Mouse (Mus musculus) erythroid progenitor cell, adult 5-6 weeks (primary cell): Measurements from ENCODE around the gene Dcxr. TPM values are rescaled to one million over a fixed set of nuclear protein-coding genes. Genes with fewer than 3 reads are reported as not detected.
A peak's percentile ranks its signal among the peaks of the same experiment; 100 is the strongest.

Experiments
- ATAC-seq: replicated peaks from 2 replicates; pipeline ENCODE4 v1.8.0; 2016; ENCODE audit warnings: moderate number of reproducible peaks, mild to moderate bottlenecking, moderate TSS enrichment, inconsistent platforms; ENCODE audit not compliant: poor library complexity, low FRiP score, severe bottlenecking
- total RNA-seq, 2 experiments: library from RNA; stranded (forward) in 1 of 2; stranded (reverse) in 1 of 2; fragments of 150-400 nt in 1 of 2; fragments of 186-747, 209-891 nt in 1 of 2; gene quantifications; 2 replicates each; pipeline versions ENCODE4 v1.2.3 to v1.2.4; 2015 to 2017; ENCODE audit warnings: low replicate concordance in 2 of 2

Gene Dcxr
- total RNA-seq, 2 experiments from 2014 or later, result not detected

DNA sequence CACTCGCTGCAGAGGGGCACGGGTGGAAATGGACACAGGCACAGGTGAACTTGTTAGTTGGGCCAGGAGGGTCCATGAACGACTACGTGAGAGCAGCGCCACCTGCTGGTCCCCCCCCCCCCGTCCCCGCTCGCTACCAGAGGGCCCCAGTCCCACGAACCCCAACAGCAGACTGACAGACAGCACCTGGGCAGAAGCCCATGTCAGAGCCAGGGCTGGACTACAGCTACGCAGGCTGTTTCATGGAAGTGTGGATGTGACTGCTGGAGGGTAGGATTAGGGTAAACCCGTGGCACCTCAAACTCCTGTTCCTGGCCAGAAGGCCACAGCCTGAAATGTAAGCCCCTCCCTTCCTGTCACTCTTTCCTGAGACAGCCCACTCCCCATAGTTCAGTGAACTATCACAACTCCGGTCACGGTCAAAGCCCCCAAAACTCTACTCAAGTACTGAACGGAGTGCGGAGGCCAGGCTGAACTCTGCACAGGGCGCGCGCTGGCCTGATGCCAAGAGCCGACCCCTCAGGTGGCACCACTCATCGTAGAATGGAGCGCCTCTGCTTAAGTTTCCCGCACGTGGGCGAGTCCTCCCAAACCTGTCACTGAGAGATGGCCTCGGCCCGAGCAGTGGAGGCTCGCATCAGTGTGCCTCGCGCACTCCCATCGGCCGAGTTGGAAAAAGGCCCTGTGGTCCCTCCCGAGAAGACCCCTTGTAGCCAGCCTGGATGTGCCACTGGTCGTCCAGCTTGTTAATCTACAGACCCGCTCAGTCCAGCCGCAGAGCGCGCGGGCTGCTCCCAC, 14.1 kb downstream of the Dcxr start:
- ATAC-seq, result peak; percentile 16

- no peak for ATAC-seq
Observed at GRCm38 (mm10) chr11:120711980-120712604, 15.0 kb downstream of the Dcxr start.

DNA sequence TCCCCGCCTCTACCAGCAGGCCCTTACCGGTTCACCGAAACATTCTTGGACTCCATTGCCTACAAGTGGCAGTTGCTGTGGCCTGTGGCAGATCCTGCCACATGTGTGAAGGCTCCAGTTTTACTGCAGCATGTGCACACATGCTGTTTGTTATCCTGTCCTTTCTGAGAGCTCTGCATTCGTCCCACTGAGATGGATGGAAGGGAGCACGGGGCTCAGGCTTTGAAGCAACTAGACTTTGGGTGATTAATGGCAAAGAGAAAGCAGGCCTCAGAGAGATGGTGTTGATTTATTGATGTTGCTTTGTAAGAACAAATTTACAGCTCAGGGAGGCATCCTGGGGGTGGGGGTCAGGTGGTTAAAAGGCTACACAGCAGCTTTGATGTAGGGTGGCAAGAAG, 16.4 kb downstream of the Dcxr start:
- no peak for ATAC-seq

- ATAC-seq, result no peak
Observed at GRCm38 (mm10) chr11:120709551-120709950, 17.5 kb downstream of the Dcxr start.

- no peak for ATAC-seq
Observed at GRCm38 (mm10) chr11:120707969-120708368, 19.1 kb downstream of the Dcxr start.

- no peak for ATAC-seq
Observed at GRCm38 (mm10) chr11:120707225-120707624, 19.9 kb downstream of the Dcxr start.

DNA sequence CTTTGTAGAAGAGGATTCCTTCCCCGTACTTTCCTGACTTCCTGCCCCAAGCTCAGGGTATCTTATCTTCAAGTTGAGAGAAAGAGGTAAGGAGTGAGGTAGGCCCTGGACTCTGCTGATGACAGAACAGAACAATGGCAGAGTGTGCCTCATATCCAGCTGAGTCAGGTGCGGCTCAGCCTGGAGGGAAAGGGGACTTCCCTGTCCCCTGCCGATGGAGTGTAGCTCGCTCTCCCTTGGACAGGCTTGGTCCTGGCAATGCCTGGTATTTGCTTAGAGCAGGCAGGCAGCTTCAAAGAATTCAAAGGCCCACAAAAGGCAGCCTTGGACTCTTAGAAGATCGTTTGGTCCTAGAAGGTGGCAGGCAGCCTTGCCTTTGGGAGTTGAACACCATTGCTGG, 21.0 kb downstream of the Dcxr start:
- no peak for ATAC-seq

DNA sequence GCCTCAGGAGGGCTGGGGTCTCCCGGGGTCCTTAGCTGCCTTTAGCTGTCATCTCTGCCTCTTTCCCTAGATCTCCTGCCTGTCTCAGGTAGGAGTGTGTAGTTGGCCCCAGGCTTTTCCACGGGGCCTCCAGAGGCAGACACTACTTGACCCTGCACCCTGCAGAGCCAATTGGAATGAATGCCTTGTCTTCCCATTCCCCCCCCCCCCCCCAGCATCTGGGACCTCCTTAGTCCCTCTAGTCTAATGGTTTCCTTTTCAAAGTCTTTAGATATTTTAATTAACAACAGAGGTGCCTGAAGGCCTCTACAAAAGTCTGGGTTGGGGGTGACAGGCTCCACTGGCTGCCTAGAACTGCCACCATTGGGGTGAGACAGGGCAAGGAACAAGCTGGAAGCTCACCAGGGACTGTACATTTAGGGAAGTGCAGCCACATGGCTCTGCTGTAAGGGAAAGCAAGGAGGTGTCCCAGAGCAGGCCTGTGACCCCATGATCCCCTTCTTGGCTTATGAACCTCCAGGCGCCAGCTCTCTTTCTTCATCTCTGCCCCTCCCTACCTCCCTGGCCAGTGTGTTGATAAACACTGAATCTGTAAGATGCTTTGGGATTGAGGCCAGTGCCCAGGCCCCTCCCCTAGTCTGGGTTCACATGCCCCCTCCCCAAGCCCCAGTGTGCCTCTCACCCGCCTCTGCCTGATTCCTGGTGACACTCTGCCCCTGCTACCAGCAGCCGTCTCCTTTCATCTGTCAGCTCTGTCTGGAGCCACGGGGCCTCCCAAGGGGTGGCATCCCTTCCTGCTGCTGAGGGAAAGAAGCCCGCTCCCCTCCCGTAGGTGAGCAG, 22.4 kb downstream of the Dcxr start:
- ATAC-seq, result no peak

DNA sequence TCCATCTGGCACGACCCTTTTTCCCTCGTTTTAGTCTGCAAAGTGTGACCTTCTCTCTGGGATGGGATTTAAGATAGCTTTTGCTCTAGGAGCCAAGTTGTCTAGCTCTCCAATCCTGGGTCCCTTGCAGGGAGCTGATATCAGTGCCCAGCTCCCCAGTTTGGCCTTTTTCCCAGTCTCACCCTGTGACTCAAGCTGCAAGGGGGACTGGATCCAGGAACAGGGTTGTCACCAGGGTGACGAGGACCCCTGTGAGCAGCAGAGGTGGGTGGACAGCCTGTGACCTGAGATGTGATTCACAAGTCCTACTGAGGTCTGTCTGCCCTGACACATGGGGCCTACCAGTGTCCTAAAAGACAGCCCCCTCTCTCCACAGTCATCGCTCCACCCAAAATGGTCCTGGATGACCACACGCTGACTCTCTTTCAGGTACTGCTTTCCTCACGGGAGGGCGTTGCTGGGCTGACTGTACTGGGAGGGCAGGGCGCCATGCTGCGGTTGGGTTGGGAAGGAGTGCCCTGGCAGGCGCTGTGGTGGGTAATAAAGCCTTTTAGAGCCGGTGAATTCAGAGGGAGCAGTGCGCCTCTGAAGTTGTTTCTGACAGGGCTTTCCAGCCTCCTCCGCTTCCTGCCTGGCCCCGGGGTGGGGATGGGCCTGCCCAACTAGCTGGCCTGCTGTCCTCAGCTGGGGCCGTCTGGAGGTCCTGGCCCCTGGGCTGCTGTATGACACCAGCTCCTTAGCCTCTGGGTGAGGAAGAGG, 23.2 kb downstream of the Dcxr start:
- no peak for ATAC-seq

GRCm38 (mm10) chr11:120697741-120698140, 29.3 kb downstream of the Dcxr start:
- ATAC-seq, result no peak

- no peak for ATAC-seq
Observed at GRCm38 (mm10) chr11:120696568-120696967, 30.5 kb downstream of the Dcxr start.

DNA sequence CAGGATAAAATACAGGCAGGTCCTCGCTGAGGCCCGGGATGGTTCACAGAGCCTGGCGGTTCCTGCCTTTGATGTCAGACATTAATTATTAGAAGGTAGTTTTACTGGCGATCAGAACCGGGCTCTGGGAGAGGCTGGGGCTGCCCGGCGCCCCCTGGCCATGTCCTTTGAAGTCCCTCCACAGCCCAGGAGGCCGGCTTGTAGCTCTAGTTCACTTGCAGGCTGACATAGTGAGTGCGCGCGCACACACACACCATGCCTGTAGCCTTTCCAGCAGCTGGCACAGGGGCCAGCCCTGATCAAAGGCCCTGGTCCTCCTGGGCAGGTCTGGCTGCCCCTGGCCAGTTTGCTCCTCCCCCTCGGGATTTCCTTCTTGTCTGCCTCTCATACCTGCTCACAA, 31.4 kb downstream of the Dcxr start:
- ATAC-seq, result no peak

GRCm38 (mm10) chr11:120695184-120695583, 31.9 kb downstream of the Dcxr start:
- ATAC-seq, result no peak

DNA sequence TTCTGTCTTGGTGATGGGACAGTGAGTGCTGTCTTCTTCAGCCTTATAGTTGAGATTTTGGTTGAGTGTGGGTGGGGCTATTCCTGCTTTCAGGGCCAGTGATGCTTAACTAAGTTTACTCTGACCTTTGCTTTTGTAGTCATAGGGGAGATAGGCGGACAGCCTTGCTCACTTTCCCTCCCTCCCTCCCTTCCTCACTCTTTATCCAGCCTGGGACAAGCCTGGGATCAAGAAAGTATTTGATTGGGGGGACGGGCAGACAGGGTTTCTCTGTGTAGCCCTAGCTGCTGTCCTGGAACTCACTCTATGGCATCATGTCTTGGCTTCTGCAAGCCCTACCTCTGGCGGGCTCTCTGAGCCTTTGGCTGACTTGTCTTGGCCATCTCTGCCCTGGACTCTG, 33.6 kb downstream of the Dcxr start:
- ATAC-seq, result no peak

DNA sequence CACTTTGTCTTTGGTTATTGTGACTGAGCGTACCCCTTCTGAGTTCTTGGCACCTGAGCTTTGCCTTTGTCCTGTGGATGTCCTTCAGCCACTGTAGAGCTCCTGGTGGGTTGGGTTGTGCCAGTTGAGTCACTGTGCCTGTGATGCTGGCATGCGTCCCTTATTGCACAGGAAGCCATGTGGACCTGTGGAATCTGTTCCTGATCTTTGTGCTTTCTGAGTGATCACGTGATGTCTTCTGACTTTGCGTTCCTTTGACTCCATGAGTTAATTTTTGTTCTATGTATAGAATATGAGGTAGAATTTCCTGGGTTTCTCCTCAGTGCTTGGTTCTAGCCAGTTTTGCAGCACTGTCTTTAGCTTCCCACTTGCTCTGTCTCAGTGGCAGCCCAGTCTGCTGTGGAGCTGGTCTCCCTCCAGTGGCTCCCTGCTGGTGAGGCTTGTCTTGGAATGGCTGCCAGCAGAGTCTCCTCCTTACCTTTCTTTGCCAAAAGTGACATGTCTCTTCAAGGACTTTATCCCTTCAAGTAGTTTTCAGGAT, 34.5 kb downstream of the Dcxr start:
- no peak for ATAC-seq

DNA sequence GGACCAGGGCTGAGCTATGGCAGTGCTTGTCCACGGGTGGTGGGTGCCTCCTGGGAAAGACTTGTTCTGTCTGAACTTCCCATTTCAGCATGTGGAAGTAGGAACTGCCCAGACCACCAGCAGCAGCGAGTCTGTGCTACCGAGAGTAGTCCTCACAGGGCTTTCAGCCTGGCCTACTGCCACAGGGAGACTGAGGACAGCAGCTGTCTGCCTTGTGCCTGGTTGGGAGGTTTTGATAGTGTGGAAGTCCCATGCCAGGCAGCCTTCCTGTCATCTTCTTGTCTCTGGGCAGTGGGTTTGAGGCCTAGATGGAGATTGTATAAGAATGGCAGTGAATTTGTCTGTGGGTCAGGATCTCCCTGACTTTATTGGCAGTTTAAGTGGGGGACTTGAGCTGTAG, 37.7 kb downstream of the Dcxr start:
- no peak for ATAC-seq

DNA sequence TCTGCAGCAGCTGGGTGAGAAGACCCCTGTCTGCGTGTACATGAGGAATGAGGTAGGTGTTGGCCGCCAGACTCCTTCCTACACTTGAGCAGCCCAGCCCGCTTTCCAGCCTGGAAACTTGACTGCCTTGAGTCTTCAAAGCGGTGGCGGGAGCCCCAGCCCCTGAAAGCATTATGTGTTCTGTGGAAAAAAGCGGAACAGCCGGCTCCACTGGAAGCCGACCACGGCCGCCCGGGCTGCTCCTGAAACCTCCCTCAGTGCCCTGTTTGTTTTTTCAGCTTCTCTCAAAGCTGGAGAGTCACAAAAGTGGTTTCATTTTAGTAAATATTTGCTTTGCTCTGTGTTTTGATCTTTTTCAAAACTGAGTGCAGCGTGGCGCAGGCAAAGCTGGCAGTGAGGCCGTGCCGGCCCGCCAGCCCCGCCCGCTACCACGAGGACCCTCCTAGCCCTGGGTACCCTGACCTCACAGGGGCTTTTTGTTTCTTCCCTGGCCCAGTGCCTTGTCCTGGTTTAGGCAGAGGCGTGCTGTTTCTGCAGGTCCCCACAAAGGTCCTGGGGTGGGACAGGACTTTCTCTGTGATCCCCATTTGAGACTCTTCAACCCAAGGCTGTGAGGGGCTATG, 40.3 kb downstream of the Dcxr start:
- no peak for ATAC-seq

- no peak for ATAC-seq
Observed at GRCm38 (mm10) chr11:120684660-120685059, 42.4 kb downstream of the Dcxr start.

DNA sequence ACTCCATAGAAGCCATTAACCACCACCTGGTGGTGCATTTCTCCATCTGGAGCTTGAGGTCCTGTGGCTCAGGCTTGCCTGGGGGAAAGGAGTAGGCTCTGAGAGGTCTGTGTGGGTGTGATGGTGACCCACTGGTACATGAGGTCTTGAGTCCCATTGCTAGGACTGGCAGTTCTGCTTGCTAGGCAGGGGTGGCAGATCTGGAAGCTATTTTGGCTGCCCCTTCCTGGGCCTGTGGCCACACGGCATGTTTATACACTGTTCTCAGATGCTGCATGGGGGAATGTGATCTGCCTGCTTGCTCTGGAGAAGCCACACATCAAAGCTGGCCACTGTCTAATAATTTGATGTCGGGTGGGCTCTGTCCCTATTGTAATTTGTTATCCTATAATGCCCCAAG, 43.0 kb downstream of the Dcxr start:
- no peak for ATAC-seq
